Mouse (Mus musculus) kidney, adult 11 months (tissue): ENCODE data around the gene Akap8.

Experiments
- DNase-seq: peaks from one replicate; pipeline ENCODE4 v3.0.0; 2022

Gene Akap8

GRCm38 (mm10) chr17:32320597-32321389, at the start of gene Akap8:
Gene Akap8, minus strand, starts transcription at chr17:32321238.
- peak; percentile 99 for DNase-seq

GRCm38 (mm10) chr17:32368991-32369578, 48.0 kb upstream of the Akap8 start:
- DNase-seq: no peak

- DNase-seq: no peak
Measured at GRCm38 (mm10) chr17:32367706-32368105, 46.7 kb upstream of the Akap8 start.

- DNase-seq: no peak
Measured at GRCm38 (mm10) chr17:32365296-32365695, 44.3 kb upstream of the Akap8 start.

- no peak for DNase-seq
Measured at GRCm38 (mm10) chr17:32364850-32365249, 43.8 kb upstream of the Akap8 start.

- DNase-seq: peak; percentile 87
Measured at GRCm38 (mm10) chr17:32364331-32364730, 43.3 kb upstream of the Akap8 start.

GRCm38 (mm10) chr17:32363821-32364301, 42.8 kb upstream of the Akap8 start:
- DNase-seq: no peak

GRCm38 (mm10) chr17:32362686-32363085, 41.6 kb upstream of the Akap8 start:
- no peak for DNase-seq

- DNase-seq: no peak
Measured at GRCm38 (mm10) chr17:32359928-32360327, 38.9 kb upstream of the Akap8 start.

- DNase-seq: no peak
Measured at GRCm38 (mm10) chr17:32358943-32359340, 37.9 kb upstream of the Akap8 start.

GRCm38 (mm10) chr17:32358192-32358942, 37.3 kb upstream of the Akap8 start:
- no peak for DNase-seq

- DNase-seq: no peak
Measured at GRCm38 (mm10) chr17:32356766-32357760, 36.0 kb upstream of the Akap8 start.

- no peak for DNase-seq
Measured at GRCm38 (mm10) chr17:32356281-32356680, 35.2 kb upstream of the Akap8 start.

GRCm38 (mm10) chr17:32355031-32355430, 34.0 kb upstream of the Akap8 start:
- DNase-seq: no peak

GRCm38 (mm10) chr17:32354211-32354610, 33.2 kb upstream of the Akap8 start:
- DNase-seq: no peak

- peak; percentile 96 for DNase-seq
Measured at GRCm38 (mm10) chr17:32353696-32354095, 32.7 kb upstream of the Akap8 start.

GRCm38 (mm10) chr17:32351726-32352125, 30.7 kb upstream of the Akap8 start:
- DNase-seq: no peak

- DNase-seq: no peak
Measured at GRCm38 (mm10) chr17:32351269-32351668, 30.2 kb upstream of the Akap8 start.

GRCm38 (mm10) chr17:32350382-32350983, 29.4 kb upstream of the Akap8 start, which contains the start of gene Akap8l:
Gene Akap8l, minus strand, starts transcription at chr17:32350607.
- peak; percentile 99 for DNase-seq

- peak; percentile 35 for DNase-seq
Measured at GRCm38 (mm10) chr17:32349851-32350381, 28.9 kb upstream of the Akap8 start.

- DNase-seq: no peak
Measured at GRCm38 (mm10) chr17:32349037-32349732, 28.1 kb upstream of the Akap8 start.
